Mouse (Mus musculus) lung, adult 2 months (tissue): ENCODE data around the gene Zdbf2. TPM values are rescaled to one million over a fixed set of nuclear protein-coding genes. Genes with fewer than 3 reads are reported as not detected.
"Not testable (repeated sequence)": the region's sequence is repeated elsewhere in the genome, so short reads cannot be mapped to it uniquely, and the experiment has no call there.

ENCODE experiments used
- DNase-seq: peaks from one replicate; pipeline ENCODE4 v3.0.0; 2022
- H3K4me1 ChIP-seq: fragments of 200-500 bp; 2 replicates; pipeline ENCODE4 v1.6.1; 2011; ENCODE audit warnings: low read length; ENCODE audit not compliant: control insufficient read depth, insufficient read depth
- H3K4me3 ChIP-seq: fragments of 200-500 bp; replicated peaks from 2 replicates; pipeline ENCODE3; 2011; ENCODE audit warnings: low read depth, mild to moderate bottlenecking, control low read depth, low read length; ENCODE audit errors: extremely low read depth
- CTCF ChIP-seq: fragments of 200-500 bp; IDR thresholded peaks from 2 replicates; pipeline ENCODE4 v1.5.1; 2011; ENCODE audit warnings: mild to moderate bottlenecking, low read length, control low read depth; ENCODE audit not compliant: insufficient read depth
- POLR2A ChIP-seq: fragments of 200-500 bp; IDR thresholded peaks from 2 replicates; pipeline ENCODE4 v1.6.1; 2011; ENCODE audit warnings: low read depth, mild to moderate bottlenecking, control low read depth, low read length, borderline replicate concordance; ENCODE audit errors: extremely low read depth
- WGBS: fragments of 180-500 bp; shearing (Covaris S2); methylation state at CpG from one replicate; pipeline ENCODE4 v1.1.7; 2018; 5-methylcytosine and 5-hydroxymethylcytosine counted together
- polyA plus RNA-seq: library from polyadenylated mRNA; depleted of rRNA; stranded (reverse); fragments of >200 nt; gene quantifications from 2 replicates; pipeline ENCODE4 v1.2.3, GENCODE M21; 2012; rRNA removed

Zdbf2 gene
- polyA plus RNA-seq, 1 experiment = 0.33 TPM

DNA sequence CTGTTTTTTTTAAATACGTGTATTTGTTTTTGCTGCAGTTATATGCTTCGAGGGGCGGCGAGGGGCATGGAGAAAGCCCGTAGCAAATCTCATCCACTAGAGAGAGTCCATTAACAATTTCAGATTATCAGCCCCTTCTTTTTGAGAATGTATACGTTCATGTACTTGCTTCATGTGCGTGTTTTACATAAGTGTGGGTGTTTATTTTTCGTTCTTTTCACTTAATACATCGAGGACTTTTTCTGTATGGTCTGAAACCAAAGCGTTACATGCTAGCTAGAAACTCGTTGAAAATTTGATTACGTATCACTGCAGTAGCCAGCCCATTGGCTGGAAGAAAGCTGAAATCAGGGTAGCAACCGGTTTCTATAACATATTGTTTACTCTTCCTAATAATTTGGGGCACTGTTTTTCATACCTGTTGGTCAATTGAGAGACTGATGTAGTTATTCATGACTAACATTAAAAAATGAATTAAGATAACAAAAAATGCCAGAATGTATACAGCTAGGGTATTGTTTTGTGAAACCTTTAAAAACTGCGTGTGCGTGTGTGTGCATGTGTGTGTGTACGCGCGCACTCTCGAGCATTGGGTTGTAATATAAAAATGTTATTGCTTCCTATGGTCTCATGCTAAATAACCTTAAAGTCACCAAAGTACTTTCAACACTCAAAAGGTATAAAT is 1.1 kb downstream of the Zdbf2 start:
- WGBS = 20% methylated on average over 19 of the region's 19 CpGs

DNA sequence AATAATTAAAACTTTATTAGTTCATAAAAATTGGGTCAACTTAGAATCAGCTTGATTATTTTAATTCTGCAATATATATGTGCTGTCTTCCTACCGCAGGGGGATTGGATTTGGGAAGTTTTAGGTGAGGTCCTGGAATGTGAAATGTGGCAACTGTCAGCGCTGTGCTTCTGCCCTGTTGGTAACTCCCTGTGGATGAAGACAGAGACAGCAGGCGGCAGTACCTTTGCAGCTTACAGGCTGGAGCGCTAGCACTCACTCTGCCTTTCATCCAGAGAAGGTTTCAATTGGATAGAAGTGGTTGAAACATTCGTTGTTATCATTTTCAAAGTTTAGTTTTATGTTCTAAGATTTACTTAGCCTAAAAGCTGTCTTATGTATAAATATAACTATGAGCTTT is 5.0 kb downstream of the Zdbf2 start:
- H3K4me1 ChIP-seq = no peaks in the 10 kb centered on the region
- WGBS = 48% methylated on average over 5 of the region's 5 CpGs
- TF ChIP-seq POLR2A (no peak), CTCF (no peak)
- H3K4me3 ChIP-seq = no peak overlapping the region
- DNase-seq = no peak

More for the DNA sequence above, 1.1 kb downstream of the Zdbf2 start:
- TF ChIP-seq CTCF (no peak), POLR2A (no peak)
- no peak for DNase-seq
- Histone ChIP-seq H3K4me1 (no peaks in the 10 kb centered on the region), H3K4me3 (no peak overlapping the region)

DNA sequence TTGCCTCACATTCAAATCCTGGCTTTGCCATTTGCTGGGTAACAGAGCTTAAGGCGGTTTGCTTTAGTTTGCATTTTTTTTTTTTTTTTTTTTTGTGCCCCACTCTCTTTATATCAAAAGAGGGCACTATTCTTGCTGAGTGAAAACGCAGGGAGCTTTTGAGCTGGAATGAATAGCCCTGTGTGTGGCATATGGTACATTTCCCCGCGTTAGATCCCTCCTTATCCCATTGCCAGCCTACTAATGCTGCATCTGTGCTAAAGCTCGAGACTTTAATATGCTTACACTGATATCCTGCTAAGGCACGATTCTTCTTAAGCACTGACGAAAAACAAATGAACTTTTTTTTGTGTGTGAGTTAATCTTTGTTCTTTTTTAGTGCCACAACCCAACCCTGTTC is 20.9 kb downstream of the Zdbf2 start:
- Histone ChIP-seq H3K4me3 (no peak overlapping the region), H3K4me1 (no peaks in the 10 kb centered on the region)
- 56% methylated on average over 7 of the region's 7 CpGs for WGBS
- TF ChIP-seq CTCF (no peak), POLR2A (no peak)
- DNase-seq = no peak

DNA sequence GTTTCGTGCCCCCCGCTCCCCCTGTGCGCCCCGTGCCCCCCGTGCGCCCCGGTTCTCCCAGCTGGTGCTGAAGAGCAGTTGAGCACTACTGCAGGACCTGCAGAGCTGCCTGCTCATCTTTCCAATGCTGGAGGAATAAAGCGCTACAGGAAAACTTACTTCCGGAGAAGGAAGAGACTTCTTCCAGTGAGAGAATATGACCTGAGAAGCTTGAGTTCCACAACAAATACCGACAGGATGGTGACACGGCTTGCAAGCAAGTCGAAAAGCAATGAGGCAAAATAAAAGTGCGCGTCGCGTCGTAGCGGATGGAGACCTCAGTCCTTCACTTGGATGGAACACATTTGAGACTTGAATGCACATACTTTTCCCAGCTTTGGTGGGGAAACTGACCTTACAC is 36.6 kb downstream of the Zdbf2 start:
- WGBS = 51% methylated on average over 18 of the region's 18 CpGs
- H3K4me1 ChIP-seq = no peaks in the 10 kb centered on the region
- no peak overlapping the region for H3K4me3 ChIP-seq
- DNase-seq = no peak
- no peak for TF ChIP-seq CTCF

DNA sequence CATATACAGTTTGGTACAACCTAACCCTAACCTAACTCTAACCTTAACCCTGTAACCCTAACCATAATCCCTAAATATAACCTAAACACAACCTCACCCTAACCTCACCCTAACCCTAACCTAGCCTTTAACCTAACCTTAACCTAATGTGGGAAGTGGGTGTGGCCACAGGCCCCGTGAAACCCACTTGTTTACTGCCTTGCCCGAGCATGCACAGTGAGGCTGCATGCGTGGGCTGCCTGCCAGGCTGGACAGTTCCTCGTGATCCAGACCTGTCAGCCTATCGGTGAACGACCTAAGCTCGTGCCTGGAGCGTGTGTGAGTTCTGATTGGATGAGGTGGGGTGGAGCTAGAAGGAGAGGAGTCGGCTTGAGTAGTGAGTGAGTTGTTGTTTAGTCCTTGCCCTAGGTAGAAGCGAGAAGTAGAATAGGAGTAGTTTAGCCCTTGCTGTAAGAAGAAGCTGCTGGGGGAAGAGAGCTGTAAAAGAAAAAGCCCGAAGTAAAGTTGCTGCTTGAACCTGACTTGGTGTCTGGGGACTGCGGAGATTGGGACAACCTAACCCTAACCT is 50.6 kb downstream of the Zdbf2 start:
- 39% methylated on average over 12 of the region's 12 CpGs for WGBS
- H3K4me1 ChIP-seq, H3K4me3 ChIP-seq, DNase-seq: not testable (repeated sequence)

Other genes starting within 250 kb of the Zdbf2 start
- gene Ino80d, start 158.6 kb upstream of the Zdbf2 start, polyA plus RNA-seq = 14.7 and 16.7 TPM in 2 replicates
- gene Eef1b2, start 96.4 kb upstream of the Zdbf2 start, polyA plus RNA-seq = 192 and 217 TPM in 2 replicates
- gene Ndufs1, start 96.4 kb upstream of the Zdbf2 start, polyA plus RNA-seq = 17.8 and 29.6 TPM in 2 replicates
- gene Gpr1, start 58.7 kb upstream of the Zdbf2 start, polyA plus RNA-seq = 0.06 TPM in 2 replicates
- gene Adam23, start 172.6 kb downstream of the Zdbf2 start, polyA plus RNA-seq = 2.6 and 2.9 TPM in 2 replicates